Mouse (Mus musculus): ENCODE results near the gene Irf3. TPM values are rescaled to one million over a fixed set of nuclear protein-coding genes. Genes with fewer than 3 reads are reported as not detected.

Irf3 gene
- polyA plus RNA-seq, 1 experiment: 56.1 TPM

- Histone ChIP-seq H3K4me3 (ENCODE audit: low read depth, low read length) (no peak overlapping the region), H3K9me3 (replicated peaks; ENCODE audit: control insufficient read depth, insufficient read depth, low read length, poor library complexity, severe bottlenecking) (no peaks in the 10 kb centered on the region), H3K27ac (ENCODE audit: insufficient read depth, low read length) (no peak overlapping the region), H3K27me3 (ENCODE audit: control insufficient read depth, insufficient read depth, low read length, poor library complexity, severe bottlenecking) (no peaks in the 10 kb centered on the region), H3K9ac (ENCODE audit: low read depth, poor library complexity, severe bottlenecking) (no peak overlapping the region), H3K4me1 (ENCODE audit: control insufficient read depth, insufficient read depth, low read length) (no peaks in the 10 kb centered on the region), H3K36me3 (ENCODE audit: control insufficient read depth, insufficient read depth, low read length, poor library complexity, severe bottlenecking) (peaks cover 59% of the 10 kb centered on the region)
- no peak for TF ChIP-seq CTCF (IDR thresholded peaks at IDR 0.05; ENCODE audit: low read depth, low read length)
- TF ChIP-seq EP300 (IDR thresholded peaks at IDR 0.05; ENCODE audit: insufficient read depth, low read depth, low read length): no peak
- no peak for TF ChIP-seq POLR2A (IDR thresholded peaks at IDR 0.05; ENCODE audit: insufficient read depth, low read length)
Measured at GRCm38 (mm10) chr7:45043307-45043706, 45.9 kb downstream of the Irf3 start.

DNA sequence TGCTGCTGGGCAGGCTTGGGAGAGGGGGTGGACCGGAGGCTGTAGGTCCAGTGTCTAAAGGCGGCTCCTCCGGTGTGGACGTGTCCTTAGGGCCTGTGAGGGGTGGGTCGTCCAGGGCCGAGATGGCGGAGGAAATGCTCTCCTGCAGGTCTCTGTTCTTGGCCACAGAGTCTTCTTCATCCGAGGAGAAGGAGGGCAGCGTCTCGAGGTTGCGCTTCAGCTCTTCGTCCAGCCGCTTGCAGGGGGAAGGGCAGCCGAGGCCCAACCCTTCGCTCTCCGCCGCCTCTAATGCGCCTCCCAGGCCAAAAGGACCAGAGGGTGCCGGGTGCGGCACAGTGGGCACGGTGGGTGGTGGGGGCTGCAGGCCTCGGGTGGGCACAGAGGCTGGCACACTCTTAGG lies 48.3 kb downstream of the Irf3 start:
- Histone ChIP-seq H3K36me3 (ENCODE audit: control insufficient read depth, insufficient read depth, low read length, poor library complexity, severe bottlenecking) (peaks cover 56% of the 10 kb centered on the region), H3K4me1 (ENCODE audit: control insufficient read depth, insufficient read depth, low read length) (peaks cover 5% of the 10 kb centered on the region), H3K27ac (ENCODE audit: insufficient read depth, low read length) (no peak overlapping the region), H3K27me3 (ENCODE audit: control insufficient read depth, insufficient read depth, low read length, poor library complexity, severe bottlenecking) (no peaks in the 10 kb centered on the region), H3K9me3 (replicated peaks; ENCODE audit: control insufficient read depth, insufficient read depth, low read length, poor library complexity, severe bottlenecking) (no peaks in the 10 kb centered on the region), H3K9ac (ENCODE audit: low read depth, poor library complexity, severe bottlenecking) (no peak overlapping the region), H3K4me3 (ENCODE audit: low read depth, low read length) (no peak overlapping the region)
- no peak for TF ChIP-seq EP300 (IDR thresholded peaks at IDR 0.05; ENCODE audit: insufficient read depth, low read depth, low read length)
- no peak for TF ChIP-seq CTCF (IDR thresholded peaks at IDR 0.05; ENCODE audit: low read depth, low read length)
- no peak for TF ChIP-seq POLR2A (IDR thresholded peaks at IDR 0.05; ENCODE audit: insufficient read depth, low read length)

- Histone ChIP-seq H3K27ac (ENCODE audit: insufficient read depth, low read length) (no peak overlapping the region), H3K36me3 (ENCODE audit: control insufficient read depth, insufficient read depth, low read length, poor library complexity, severe bottlenecking) (peaks cover 46% of the 10 kb centered on the region), H3K4me3 (ENCODE audit: low read depth, low read length) (peak overlapping the region; percentile 35), H3K9me3 (replicated peaks; ENCODE audit: control insufficient read depth, insufficient read depth, low read length, poor library complexity, severe bottlenecking) (no peaks in the 10 kb centered on the region), H3K4me1 (ENCODE audit: control insufficient read depth, insufficient read depth, low read length) (peaks cover 5% of the 10 kb centered on the region), H3K27me3 (ENCODE audit: control insufficient read depth, insufficient read depth, low read length, poor library complexity, severe bottlenecking) (no peaks in the 10 kb centered on the region), H3K9ac (ENCODE audit: low read depth, poor library complexity, severe bottlenecking) (peak overlapping the region; percentile 19)
- TF ChIP-seq EP300 (IDR thresholded peaks at IDR 0.05; ENCODE audit: insufficient read depth, low read depth, low read length) (no peak), POLR2A (IDR thresholded peaks at IDR 0.05; ENCODE audit: insufficient read depth, low read length) (no peak), CTCF (IDR thresholded peaks at IDR 0.05; ENCODE audit: low read depth, low read length) (no peak)
Measured at GRCm38 (mm10) chr7:45046853-45047350, 49.5 kb downstream of the Irf3 start.

- Histone ChIP-seq H3K27ac (ENCODE audit: insufficient read depth, low read length) (no peak overlapping the region), H3K9ac (ENCODE audit: low read depth, poor library complexity, severe bottlenecking) (no peak overlapping the region), H3K36me3 (ENCODE audit: control insufficient read depth, insufficient read depth, low read length, poor library complexity, severe bottlenecking) (peaks cover 40% of the 10 kb centered on the region), H3K9me3 (replicated peaks; ENCODE audit: control insufficient read depth, insufficient read depth, low read length, poor library complexity, severe bottlenecking) (no peaks in the 10 kb centered on the region), H3K4me3 (ENCODE audit: low read depth, low read length) (no peak overlapping the region), H3K4me1 (ENCODE audit: control insufficient read depth, insufficient read depth, low read length) (peaks cover 5% of the 10 kb centered on the region), H3K27me3 (ENCODE audit: control insufficient read depth, insufficient read depth, low read length, poor library complexity, severe bottlenecking) (no peaks in the 10 kb centered on the region)
- TF ChIP-seq EP300 (IDR thresholded peaks at IDR 0.05; ENCODE audit: insufficient read depth, low read depth, low read length) (no peak), CTCF (IDR thresholded peaks at IDR 0.05; ENCODE audit: low read depth, low read length) (no peak), POLR2A (IDR thresholded peaks at IDR 0.05; ENCODE audit: insufficient read depth, low read length) (no peak)
Measured at GRCm38 (mm10) chr7:45047491-45047890, 50.0 kb downstream of the Irf3 start.

DNA sequence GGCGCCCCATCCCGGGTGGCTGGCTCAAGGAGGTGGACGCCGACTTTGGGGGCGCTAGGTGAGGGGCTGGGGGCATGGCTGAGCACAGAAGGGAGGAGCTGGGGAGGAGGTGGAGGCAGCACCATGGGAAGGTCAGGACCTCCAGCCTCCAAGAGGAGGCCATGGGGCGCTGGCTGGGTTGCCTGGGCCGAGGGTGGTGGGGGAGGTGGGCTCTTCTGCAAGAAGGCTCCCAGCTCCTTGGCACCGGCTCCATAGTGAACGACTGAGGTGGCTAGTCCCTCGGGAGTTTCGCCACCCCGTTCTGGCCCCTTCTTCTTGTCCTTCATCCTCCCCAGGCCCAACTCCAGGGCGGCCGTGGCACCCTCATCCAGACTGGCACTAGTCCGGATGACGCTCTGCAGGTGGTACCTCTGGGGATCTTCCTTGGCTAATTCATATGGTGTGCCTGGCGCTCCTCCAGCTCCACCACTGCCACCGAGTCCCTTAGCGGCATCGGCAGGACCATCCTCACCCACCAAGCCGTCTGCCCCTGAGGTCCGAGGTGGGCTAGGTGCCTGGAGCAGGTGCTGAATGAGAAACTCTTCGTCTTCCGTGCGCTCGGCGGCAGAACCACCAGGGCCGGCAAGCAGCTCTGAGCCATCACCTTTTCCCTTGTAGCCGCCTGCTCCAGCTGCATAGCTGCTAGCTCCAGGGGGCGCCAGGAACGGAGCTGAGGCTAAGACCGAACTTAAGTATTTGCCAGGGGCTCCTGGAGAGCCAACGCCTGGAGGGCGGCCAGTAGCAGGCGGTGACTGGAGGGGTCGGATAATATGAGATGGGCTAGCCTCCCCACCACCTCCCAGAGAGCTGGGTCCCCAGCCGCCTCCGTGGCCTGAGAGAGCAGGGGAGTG lies 50.8 kb downstream of the Irf3 start:
- Histone ChIP-seq H3K36me3 (ENCODE audit: control insufficient read depth, insufficient read depth, low read length, poor library complexity, severe bottlenecking) (peaks cover 33% of the 10 kb centered on the region), H3K4me1 (ENCODE audit: control insufficient read depth, insufficient read depth, low read length) (peaks cover 5% of the 10 kb centered on the region), H3K4me3 (ENCODE audit: low read depth, low read length) (0 out of 2 replicates have a peak overlapping the region, but pooled peaks have one; percentile 3), H3K27ac (ENCODE audit: insufficient read depth, low read length) (no peak overlapping the region), H3K9ac (ENCODE audit: low read depth, poor library complexity, severe bottlenecking) (no peak overlapping the region), H3K27me3 (ENCODE audit: control insufficient read depth, insufficient read depth, low read length, poor library complexity, severe bottlenecking) (no peaks in the 10 kb centered on the region), H3K9me3 (replicated peaks; ENCODE audit: control insufficient read depth, insufficient read depth, low read length, poor library complexity, severe bottlenecking) (no peaks in the 10 kb centered on the region)
- TF ChIP-seq POLR2A (IDR thresholded peaks at IDR 0.05; ENCODE audit: insufficient read depth, low read length) (no peak), CTCF (IDR thresholded peaks at IDR 0.05; ENCODE audit: low read depth, low read length) (peak; percentile 33)
